Mouse (Mus musculus) lung, embryonic 16.5 days (tissue): ENCODE measurements around the gene Car3. TPM values are rescaled to one million over a fixed set of nuclear protein-coding genes. Genes with fewer than 3 reads are reported as not detected.

Source experiments
- ATAC-seq: fragments of 200-750 bp; cut with Nextera tagmentation; 2 replicates; pipeline ENCODE4 v1.8.0; 2017; ENCODE audit warnings: low read depth, mild to moderate bottlenecking, moderate library complexity
- H3K27ac ChIP-seq: fragments of 300-500 bp; sonication (generic); 2 replicates; pipeline ENCODE4 v1.5.1; 2014; ENCODE audit warnings: mild to moderate bottlenecking, control low read depth, low read length
- H3K27me3 ChIP-seq: fragments of 300-500 bp; sonication (generic); 2 replicates; pipeline ENCODE4 v1.6.1; 2014; ENCODE audit warnings: low read depth, low read length, mixed read lengths; ENCODE audit not compliant: control insufficient read depth, insufficient read depth
- H3K36me3 ChIP-seq: fragments of 300-500 bp; sonication (generic); 2 replicates; pipeline ENCODE4 v1.6.1; 2014; ENCODE audit warnings: low read length; ENCODE audit not compliant: control insufficient read depth, insufficient read depth
- H3K4me1 ChIP-seq: fragments of 300-500 bp; sonication (generic); replicated peaks from 2 replicates; pipeline ENCODE4 v1.6.1; 2014; ENCODE audit warnings: low read length, mixed read lengths; ENCODE audit not compliant: control insufficient read depth, insufficient read depth
- H3K4me2 ChIP-seq: fragments of 300-500 bp; sonication (generic); 2 replicates; pipeline ENCODE4 v1.6.1; 2014; ENCODE audit warnings: low read depth, low read length, control low read depth
- H3K4me3 ChIP-seq: fragments of 300-500 bp; sonication (generic); 2 replicates; pipeline ENCODE4 v1.5.1; 2014; ENCODE audit warnings: mild to moderate bottlenecking, low read length, control low read depth
- H3K9ac ChIP-seq: fragments of 300-500 bp; sonication (generic); 2 replicates; pipeline ENCODE4 v1.6.1; 2014; ENCODE audit warnings: low read length, control low read depth
- H3K9me3 ChIP-seq: fragments of 300-500 bp; sonication (generic); 2 replicates; pipeline ENCODE4 v1.6.1; 2016; ENCODE audit warnings: low read length; ENCODE audit not compliant: control insufficient read depth
- WGBS: fragments of 180-500 bp; shearing (Covaris S2); extraction: QIAGEN DNeasy Blood & Tissue Kit; methylation state at CpG from one replicate; pipeline ENCODE4 v1.1.7; 2014; 5-methylcytosine and 5-hydroxymethylcytosine counted together
- polyA plus RNA-seq: library from polyadenylated mRNA; unstranded; fragments of >200 nt; fragmentation: Nextera tagmentation; extraction: Ambion mirVana; gene quantifications from 2 replicates; pipeline ENCODE4 v1.2.1, GENCODE M21; 2015

The Car3 gene
- polyA plus RNA-seq, 1 experiment from 2014 or later = 16.5 TPM

DNA sequence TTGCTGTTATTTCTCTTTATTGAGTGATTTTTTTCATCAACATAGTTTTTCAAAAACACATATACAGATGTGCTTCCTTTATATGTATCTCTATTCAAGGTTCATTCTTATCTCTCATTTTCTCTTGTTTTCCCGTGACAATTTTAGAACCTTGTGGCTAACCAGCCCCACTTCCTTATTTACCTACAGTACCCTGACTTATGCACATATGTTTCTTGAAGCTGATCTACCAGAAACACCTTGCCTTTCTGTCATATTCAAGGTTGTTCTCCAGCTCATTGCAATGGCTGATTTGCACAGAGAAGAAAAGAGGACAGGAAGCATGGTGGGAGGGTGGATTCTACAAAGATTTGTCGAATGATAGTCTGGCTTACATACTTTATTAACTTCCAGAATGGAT is 52.0 kb downstream of the Car3 start:
- Histone ChIP-seq H3K4me2 (no peak overlapping the region), H3K4me1 (no peaks in the 10 kb centered on the region), H3K9me3 (no peaks in the 10 kb centered on the region), H3K27me3 (no peaks in the 10 kb centered on the region), H3K27ac (no peak overlapping the region), H3K9ac (no peak overlapping the region), H3K4me3 (no peak overlapping the region), H3K36me3 (no peaks in the 10 kb centered on the region)
- WGBS = 88% methylated on average over 2 of the region's 2 CpGs
- no peak for ATAC-seq

GRCm38 (mm10) chr3:14917261-14917660 is 53.9 kb downstream of the Car3 start:
- Histone ChIP-seq H3K27me3 (no peaks in the 10 kb centered on the region), H3K9ac (no peak overlapping the region), H3K9me3 (no peaks in the 10 kb centered on the region), H3K4me1 (no peaks in the 10 kb centered on the region), H3K27ac (no peak overlapping the region), H3K4me3 (no peak overlapping the region), H3K36me3 (no peaks in the 10 kb centered on the region), H3K4me2 (no peak overlapping the region)
- 56% methylated on average over 2 of the region's 2 CpGs for WGBS
- ATAC-seq = no peak

Other genes starting within 250 kb of the Car3 start
- gene Car13, start 221.8 kb upstream of the Car3 start, polyA plus RNA-seq = 6.7 and 8.0 TPM in 2 replicates
- gene Car1, start 55.1 kb upstream of the Car3 start, polyA plus RNA-seq = 0.15 and 1.4 TPM in 2 replicates
- gene Car2, start 22.8 kb downstream of the Car3 start, polyA plus RNA-seq = 407 and 422 TPM in 2 replicates